Mouse (Mus musculus) kidney, embryonic 14.5 days (tissue): ENCODE results near the gene Lce3e. TPM values are rescaled to one million over a fixed set of nuclear protein-coding genes. Genes with fewer than 3 reads are reported as not detected.
A peak's percentile ranks its signal among the peaks of the same experiment; 100 is the strongest.

ENCODE experiments used
- ATAC-seq: fragments of 200-750 bp; cut with Nextera tagmentation; 2 replicates; pipeline ENCODE4 v1.8.0; 2017; ENCODE audit warnings: moderate number of reproducible peaks, mild to moderate bottlenecking, moderate TSS enrichment, moderate library complexity; ENCODE audit not compliant: low FRiP score, low TSS enrichment
- H3K27ac ChIP-seq: fragments of 300-500 bp; sonication (generic); 2 replicates; pipeline ENCODE4 v1.5.1; 2014; ENCODE audit warnings: low read depth, mild to moderate bottlenecking, low read length, moderate library complexity, mixed read lengths
- H3K27me3 ChIP-seq: fragments of 300-500 bp; sonication (generic); 2 replicates; pipeline ENCODE4 v1.6.1; 2014; ENCODE audit warnings: mild to moderate bottlenecking, low read length; ENCODE audit not compliant: control insufficient read depth, insufficient read depth
- H3K36me3 ChIP-seq: fragments of 300-500 bp; sonication (generic); 2 replicates; pipeline ENCODE4 v1.6.1; 2014; ENCODE audit warnings: low read length, mixed read lengths; ENCODE audit not compliant: control insufficient read depth, insufficient read depth
- H3K4me1 ChIP-seq: fragments of 300-500 bp; sonication (generic); 2 replicates; pipeline ENCODE4 v1.6.1; 2014; ENCODE audit warnings: low read length, mixed read lengths; ENCODE audit not compliant: control insufficient read depth, insufficient read depth
- H3K4me2 ChIP-seq: fragments of 300-500 bp; sonication (generic); replicated peaks from 2 replicates; pipeline ENCODE4 v1.6.1; 2014; ENCODE audit warnings: low read depth, mild to moderate bottlenecking, low read length
- H3K4me3 ChIP-seq: fragments of 300-500 bp; sonication (generic); 2 replicates; pipeline ENCODE4 v1.5.1; 2014; ENCODE audit warnings: mild to moderate bottlenecking, low read length
- H3K9ac ChIP-seq: fragments of 300-500 bp; sonication (generic); 2 replicates; pipeline ENCODE4 v1.6.1; 2014; ENCODE audit warnings: low read depth, mild to moderate bottlenecking, low read length, moderate library complexity
- H3K9me3 ChIP-seq: fragments of 300-500 bp; sonication (generic); 2 replicates; pipeline ENCODE4 v1.6.1; 2016; ENCODE audit warnings: low read length; ENCODE audit not compliant: control insufficient read depth
- WGBS: fragments of 180-500 bp; shearing (Covaris S2); extraction: QIAGEN DNeasy Blood & Tissue Kit; methylation state at CpG from one replicate; pipeline ENCODE4 v1.1.7; 2014; 5-methylcytosine and 5-hydroxymethylcytosine counted together
- polyA plus RNA-seq: library from polyadenylated mRNA; unstranded; fragments of >200 nt; fragmentation: Nextera tagmentation; extraction: Ambion mirVana; gene quantifications from 2 replicates; pipeline ENCODE4 v1.2.1, GENCODE M21; 2014

The Lce3e gene
- polyA plus RNA-seq, 1 experiment from 2014 or later: not detected

DNA sequence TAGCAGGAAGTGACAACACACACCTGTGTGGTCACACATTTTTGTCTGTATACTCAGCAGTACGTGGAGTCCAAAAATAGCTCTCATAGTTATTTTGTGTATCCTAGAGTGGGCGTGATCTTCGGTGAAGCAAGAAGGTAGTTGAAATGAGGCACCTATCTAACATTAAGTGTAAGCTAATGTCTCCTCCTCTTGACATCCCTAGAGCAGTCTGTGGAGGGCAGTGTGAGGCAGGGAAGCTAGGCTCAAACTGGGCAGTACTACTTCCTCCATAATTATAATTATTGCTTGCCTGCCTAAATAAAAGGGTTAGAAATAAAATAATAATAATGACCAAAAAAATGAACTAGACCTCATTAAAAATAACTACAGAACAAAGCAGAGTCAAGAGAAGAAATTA, 33.8 kb downstream of the Lce3e start:
- WGBS: 76% methylated on average over 3 of the region's 3 CpGs
- Histone ChIP-seq H3K36me3 (no peaks in the 10 kb centered on the region), H3K27me3 (peaks cover 3% of the 10 kb centered on the region; the same call in 1 of the 2 replicates), H3K4me2 (no peak overlapping the region), H3K9me3 (no peaks in the 10 kb centered on the region), H3K9ac (no peak overlapping the region), H3K4me1 (no peaks in the 10 kb centered on the region), H3K27ac (no peak overlapping the region), H3K4me3 (no peak overlapping the region)
- ATAC-seq: no peak

DNA sequence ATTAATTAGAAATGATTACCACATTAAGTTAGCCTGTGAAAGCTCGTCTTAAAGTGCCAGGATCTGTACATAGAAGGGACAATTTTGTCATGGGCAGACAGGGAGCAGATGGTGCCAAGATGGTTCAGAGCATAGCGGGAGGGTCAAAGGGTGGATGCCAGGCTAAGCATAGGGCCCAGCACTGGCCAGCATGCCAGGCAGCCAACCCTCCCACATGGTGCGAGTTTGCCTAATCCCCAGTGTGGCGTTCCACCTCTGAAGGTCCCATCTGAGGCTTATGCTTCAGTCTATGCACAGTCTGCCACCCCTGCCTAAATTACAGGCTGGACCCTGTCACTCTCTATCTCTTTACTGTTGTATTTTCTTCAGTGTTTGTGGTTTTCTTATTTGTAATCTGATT, 36.0 kb downstream of the Lce3e start:
- H3K27ac ChIP-seq: no peak overlapping the region
- no peak overlapping the region for H3K9ac ChIP-seq
- 79% methylated on average over 4 of the region's 4 CpGs for WGBS
- H3K4me2 ChIP-seq: no peak overlapping the region
- ATAC-seq: no peak
- no peaks in the 10 kb centered on the region for H3K9me3 ChIP-seq
- H3K36me3 ChIP-seq: no peaks in the 10 kb centered on the region
- no peak overlapping the region for H3K4me3 ChIP-seq
- H3K27me3 ChIP-seq: peaks cover 3% of the 10 kb centered on the region; the same call in 1 of the 2 replicates
- no peaks in the 10 kb centered on the region for H3K4me1 ChIP-seq

DNA sequence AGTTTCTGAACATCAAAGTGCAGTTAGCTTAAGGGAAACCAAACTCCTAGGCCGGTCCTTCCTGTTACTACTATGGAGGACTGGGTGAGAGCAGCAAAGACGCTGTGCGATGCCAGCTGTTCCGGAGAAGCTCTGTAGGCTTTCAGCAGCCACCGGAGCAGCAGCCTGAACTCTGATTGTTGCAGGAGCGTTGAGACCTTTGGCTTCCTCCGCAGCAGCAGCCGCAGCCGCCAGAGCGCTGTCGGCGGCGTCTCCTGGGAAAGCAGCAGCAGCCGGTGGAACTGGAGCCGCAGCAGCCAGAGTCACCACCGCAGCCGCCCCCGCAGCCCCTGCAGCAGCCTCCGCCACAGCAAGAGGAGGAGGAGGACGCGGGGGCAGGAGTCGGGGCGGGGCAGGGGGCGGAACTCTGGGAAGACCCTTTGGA, 47.5 kb downstream of the Lce3e start:
- Histone ChIP-seq H3K9ac (peak overlapping the region; percentile 38), H3K4me3 (peak overlapping the region; percentile 40), H3K9me3 (no peaks in the 10 kb centered on the region), H3K27ac (no peak overlapping the region), H3K4me2 (peak overlapping the region; percentile 68), H3K36me3 (no peaks in the 10 kb centered on the region), H3K4me1 (peaks cover 3% of the 10 kb centered on the region; the same call in 1 of the 2 replicates), H3K27me3 (no peaks in the 10 kb centered on the region)
- peak; percentile 97 for ATAC-seq
- WGBS: 0% methylated on average over 24 of the region's 24 CpGs

- H3K4me2 ChIP-seq: peak overlapping the region; percentile 68
- 28% methylated on average over 5 of the region's 5 CpGs for WGBS
- 0 out of 2 replicates have a peak, but pooled peaks have one; percentile 50 for ATAC-seq
- no peaks in the 10 kb centered on the region for H3K36me3 ChIP-seq
- H3K27me3 ChIP-seq: no peaks in the 10 kb centered on the region
- H3K4me1 ChIP-seq: peaks cover 3% of the 10 kb centered on the region; the same call in 1 of the 2 replicates
- H3K9ac ChIP-seq: peak overlapping the region; percentile 38
- H3K9me3 ChIP-seq: no peaks in the 10 kb centered on the region
- H3K4me3 ChIP-seq: peak overlapping the region; percentile 40
- H3K27ac ChIP-seq: no peak overlapping the region
Measured at GRCm38 (mm10) chr3:93014871-93015270, 48.0 kb downstream of the Lce3e start.

- no peak within 1 kb of the TSS for H3K27ac ChIP-seq
- ATAC-seq: peak; percentile 18; the same call in 1 of the 2 replicates
- peak within 1 kb of the TSS; percentile 38 for H3K9ac ChIP-seq
- H3K9me3 ChIP-seq: no peaks in the 10 kb centered on the region
- peaks cover 3% of the 10 kb centered on the region; the same call in 1 of the 2 replicates for H3K4me1 ChIP-seq
- no peaks in the 10 kb centered on the region for H3K27me3 ChIP-seq
- peak within 1 kb of the TSS; percentile 68 for H3K4me2 ChIP-seq
- peak within 1 kb of the TSS; percentile 40 for H3K4me3 ChIP-seq
- WGBS: 39% methylated on average over 4 of the region's 4 CpGs
- H3K36me3 ChIP-seq: no peaks in the 10 kb centered on the region
Measured at GRCm38 (mm10) chr3:93015460-93016104, 48.7 kb downstream of the Lce3e start, which contains the start of gene Crct1. Gene Crct1 (minus strand): TSS chr3:93015687.

Other genes with a start within 250 kb of the Lce3e start
- gene Lce1f, start 246.7 kb upstream of the Lce3e start, polyA plus RNA-seq: not detected in 2 replicates
- gene Gm38119, start 228.0 kb upstream of the Lce3e start, polyA plus RNA-seq: not detected in 2 replicates
- gene Lce1g, start 214.7 kb upstream of the Lce3e start, polyA plus RNA-seq: not detected in 2 replicates
- not detected in 2 replicates for gene Lce1h, start 202.0 kb upstream of the Lce3e start, polyA plus RNA-seq
- gene Lce1i, start 188.2 kb upstream of the Lce3e start, polyA plus RNA-seq: not detected in 2 replicates
- not detected in 2 replicates for gene Lce1j, start 176.5 kb upstream of the Lce3e start, polyA plus RNA-seq
- gene Lce1k, start 159.2 kb upstream of the Lce3e start, polyA plus RNA-seq: not detected in 2 replicates
- gene Kprp, start 139.8 kb upstream of the Lce3e start, polyA plus RNA-seq: not detected in 2 replicates
- not detected in 2 replicates for gene Lce1l, start 115.8 kb upstream of the Lce3e start, polyA plus RNA-seq
- gene 2310050C09Rik, start 96.8 kb upstream of the Lce3e start, polyA plus RNA-seq: not detected in 2 replicates
- gene Lce3a, start 40.8 kb upstream of the Lce3e start, polyA plus RNA-seq: not detected in 2 replicates
- gene Lce3b, start 34.1 kb upstream of the Lce3e start, polyA plus RNA-seq: not detected in 2 replicates
- gene Lce3c, start 22.6 kb upstream of the Lce3e start, polyA plus RNA-seq: not detected in 2 replicates
- not detected in 2 replicates for gene Lce3d, start 9.7 kb upstream of the Lce3e start, polyA plus RNA-seq
- gene Lce3f, start 25.2 kb downstream of the Lce3e start, polyA plus RNA-seq: not detected in 2 replicates
- gene Crct1, start 48.6 kb downstream of the Lce3e start, polyA plus RNA-seq: 0.64 and 0.67 TPM in 2 replicates
- not detected in 2 replicates for gene Lce1m, start 52.0 kb downstream of the Lce3e start, polyA plus RNA-seq
- not detected in 2 replicates for gene Gm4858, start 101.8 kb downstream of the Lce3e start, polyA plus RNA-seq
- gene Crnn, start 177.7 kb downstream of the Lce3e start, polyA plus RNA-seq: not detected in 2 replicates
- gene Flg2, start 230.2 kb downstream of the Lce3e start, polyA plus RNA-seq: not detected in 2 replicates